Mouse (Mus musculus) cerebellum, adult 2 months (tissue): ENCODE results near the gene March8.

Source experiments
- CTCF ChIP-seq: fragments of 200-500 bp; IDR thresholded peaks from 2 replicates; pipeline ENCODE4 v1.5.1; 2011; ENCODE audit warnings: low read depth, mild to moderate bottlenecking, control low read depth, low read length, moderate library complexity, borderline replicate concordance; ENCODE audit not compliant: insufficient read depth
- POLR2A ChIP-seq: fragments of 200-500 bp; IDR thresholded peaks from 2 replicates; pipeline ENCODE4 v1.6.1; 2011; ENCODE audit warnings: low read length, control low read depth, borderline replicate concordance; ENCODE audit not compliant: insufficient read depth

DNA sequence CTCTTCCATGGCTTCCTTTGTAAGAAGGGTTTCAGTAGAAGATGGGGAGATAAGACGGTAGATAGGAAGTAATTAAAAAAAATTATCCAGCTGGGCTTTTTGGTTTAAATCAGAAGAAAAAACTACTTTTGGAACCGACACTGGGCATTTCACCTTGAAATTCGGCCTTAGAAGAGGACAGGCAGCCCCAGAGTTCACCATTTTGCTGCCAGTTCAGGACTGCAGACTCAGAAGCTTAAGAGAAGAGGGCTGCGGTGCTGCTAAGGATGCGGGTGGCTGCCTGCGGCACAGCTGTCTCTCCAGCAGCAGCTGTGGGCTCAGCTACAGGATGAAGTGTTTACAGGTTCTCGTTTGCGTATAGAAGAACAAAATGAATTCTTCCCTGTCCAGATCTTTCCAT, 20.2 kb downstream of the March8 start:
- TF ChIP-seq CTCF, result no peak
- no peak for TF ChIP-seq POLR2A
